Comparison of ENCODE assay signal across 9 mouse cellular contexts in the genomic region with DNA sequence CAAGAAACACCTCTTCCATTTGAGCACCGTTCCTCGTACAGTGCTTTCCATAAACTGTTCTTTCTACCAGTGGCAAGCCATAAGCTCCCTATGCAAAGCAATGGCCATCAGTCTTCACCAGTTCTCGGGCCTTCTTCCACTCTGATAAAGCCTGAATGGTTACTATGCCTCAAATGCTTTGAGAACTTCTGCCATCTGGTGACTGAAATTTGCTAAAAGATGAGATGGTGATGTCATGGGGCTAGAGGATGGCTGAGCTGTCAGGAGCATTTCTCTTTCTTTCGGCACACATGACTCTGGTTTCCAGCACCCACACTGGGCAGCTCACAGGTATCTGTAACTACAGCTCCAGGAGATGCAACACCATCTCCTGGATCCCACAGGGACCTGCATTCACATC. TPM values are rescaled to one million over a fixed set of nuclear protein-coding genes. Genes with fewer than 3 reads are reported as not detected.
DNase-seq lines count a peak whose midpoint lies in the region; ATAC-seq and TF ChIP-seq lines count a peak whose summit lies in the region.
"Had no signal": no experiment of that assay in that cellular context is flagged by ENCODE, and none has a peak within 500 bp of the region (broad histone marks: within the 10 kb centered on the region; RNA-seq: fewer than 3 reads in every experiment).

No protein-coding gene starts in this region.

- no peak overlapping the region for H3K4me3 ChIP-seq in heart, adult 2 months
- no peak overlapping the region for H3K4me3 ChIP-seq in heart, embryonic 12.5 days
- H3K4me3 ChIP-seq: limb, embryonic 12.5 days had no signal

- no peak overlapping the region for H3K9ac ChIP-seq in heart, adult 2 months (ENCODE audit: low read depth, low read length)
- H3K9ac ChIP-seq in heart, embryonic 12.5 days, result no peak overlapping the region
- H3K9ac ChIP-seq: limb, embryonic 12.5 days had no signal

- H3K79me2 ChIP-seq in heart, adult 2 months (replicated peaks; ENCODE audit: control insufficient read depth, insufficient read depth, low read length), result no peaks in the 10 kb centered on the region

- H3K27ac ChIP-seq in heart, adult 2 months, result no peak overlapping the region
- no peak overlapping the region for H3K27ac ChIP-seq in heart, embryonic 12.5 days (ENCODE audit: poor library complexity, severe bottlenecking)
- H3K27ac ChIP-seq: limb, embryonic 12.5 days had no signal

- TF ChIP-seq CTCF in heart, adult 2 months (IDR thresholded peaks at IDR 0.05), result peak; percentile 65

- H3K9me3 ChIP-seq in heart, embryonic 12.5 days (replicated peaks), result no peaks in the 10 kb centered on the region
- H3K9me3 ChIP-seq: limb, embryonic 12.5 days had no signal

- TF ChIP-seq EP300 in heart, adult 2 months (IDR thresholded peaks at IDR 0.05; ENCODE audit: insufficient read depth, low read depth, low read length), result no peak

- no peak for ATAC-seq in heart, embryonic 12.5 days (ENCODE audit: insufficient number of reproducible peaks, low FRiP score)
- no peak for ATAC-seq in erythroblast, adult 5-6 weeks (replicated peaks; ENCODE audit: low FRiP score, poor library complexity, severe bottlenecking)

- no peaks in the 10 kb centered on the region for H3K27me3 ChIP-seq in heart, adult 2 months (ENCODE audit: control insufficient read depth, insufficient read depth, low read length)
- no peaks in the 10 kb centered on the region for H3K27me3 ChIP-seq in heart, embryonic 12.5 days (replicated peaks)
- H3K27me3 ChIP-seq: limb, embryonic 12.5 days had no signal

- intact Hi-C loops in heart, adult 2 months (cut with DNase I), result loop anchor here (1.0 to 5.0 kb wide), 3 partner anchors 155 to 367 kb away; no protein-coding TSS in a partner anchor

- H3K36me3 ChIP-seq in heart, adult 2 months (ENCODE audit: control insufficient read depth, insufficient read depth, low read length), result no peaks in the 10 kb centered on the region
- H3K36me3 ChIP-seq in heart, embryonic 12.5 days, result no peaks in the 10 kb centered on the region
- H3K36me3 ChIP-seq: limb, embryonic 12.5 days had no signal

- no peak overlapping the region for H3K4me2 ChIP-seq in heart, embryonic 12.5 days
- H3K4me2 ChIP-seq: limb, embryonic 12.5 days had no signal

- H3K4me1 ChIP-seq in heart, adult 2 months (ENCODE audit: control insufficient read depth, insufficient read depth, low read length), result no peaks in the 10 kb centered on the region
- H3K4me1 ChIP-seq in heart, embryonic 12.5 days (replicated peaks), result no peaks in the 10 kb centered on the region
- H3K4me1 ChIP-seq: limb, embryonic 12.5 days had no signal

- DNase-seq in heart, adult 2 months, result no peak
- DNase-seq in right cerebral cortex, adult 2 months (ENCODE audit: low spot score in 2 of 2), result peak; percentile 26 to 54
- DNase-seq in right cerebral cortex, postnatal 14 days, result no peak
- DNase-seq in heart, postnatal 4 days, result peak; percentile 14
- DNase-seq in lung, postnatal 36 days, result peak; percentile 43
- no peak for DNase-seq in adrenal gland, adult 8-10 months

- TF ChIP-seq POLR2A in heart, adult 2 months (IDR thresholded peaks at IDR 0.05; ENCODE audit: insufficient read depth, low read depth, low read length), result no peak

- WGBS in heart, adult 2 months, result 45% methylated on average over 4 of the region's 4 CpGs
- 64% methylated on average over 4 of the region's 4 CpGs for WGBS in heart, embryonic 12.5 days

RNA-seq across cellular contexts. Expression of a gene that starts 40.1 kb away (rescaled TPM):
- 10 to 100 TPM; 46.9 to 48.5 TPM for total RNA-seq in heart, adult 2 months (2021)
- polyA plus RNA-seq in heart, adult 2 months (2012; rRNA removed), result 77.9 and 83.9 TPM in 2 replicates
- 135 and 138 TPM in 2 replicates for polyA plus RNA-seq in heart, embryonic 12.5 days (2016; fragmentation: Nextera tagmentation; extraction: Ambion mirVana)
- total RNA-seq in heart, postnatal 4 days (2021), result 10 to 100 TPM; 70.4 to 73.3 TPM
- 51.0 and 67.8 TPM in 2 replicates for total RNA-seq in erythroblast, adult 5-6 weeks (2015; ENCODE audit: low replicate concordance)
- total RNA-seq in erythroblast, adult 5-6 weeks (2017; ENCODE audit: low replicate concordance), result 21.9 and 39.2 TPM in 2 replicates
- 10 to 100 TPM; 61.0 to 76.1 (median 66.5) TPM for total RNA-seq in adrenal gland, adult 8-10 months (2022)

Comparison
In these comparisons a context has a peak if more than half of its experiments do, and no peak if none do; other contexts are left out.
1. DNase-seq: peak in right cerebral cortex, adult 2 months (2 of 2), heart, postnatal 4 days (single experiment) and lung, postnatal 36 days (single experiment); none in heart, adult 2 months (0 of 2), right cerebral cortex, postnatal 14 days (single experiment) and adrenal gland, adult 8-10 months (single experiment).